Mouse (Mus musculus) neutrophil, adult 59 days (primary cell): Measurements from ENCODE around the gene Thsd1. TPM values are rescaled to one million over a fixed set of nuclear protein-coding genes. Genes with fewer than 3 reads are reported as not detected.

ENCODE experiments used
- total RNA-seq, 2 experiments: library from RNA; stranded (reverse); gene quantifications; 1 replicate in 1 of 2; 2 replicates in 1 of 2; pipeline ENCODE4 v1.2.4; 2023

The Thsd1 gene
- under 1 TPM; 0.24 to 0.66 TPM for total RNA-seq

DNA sequence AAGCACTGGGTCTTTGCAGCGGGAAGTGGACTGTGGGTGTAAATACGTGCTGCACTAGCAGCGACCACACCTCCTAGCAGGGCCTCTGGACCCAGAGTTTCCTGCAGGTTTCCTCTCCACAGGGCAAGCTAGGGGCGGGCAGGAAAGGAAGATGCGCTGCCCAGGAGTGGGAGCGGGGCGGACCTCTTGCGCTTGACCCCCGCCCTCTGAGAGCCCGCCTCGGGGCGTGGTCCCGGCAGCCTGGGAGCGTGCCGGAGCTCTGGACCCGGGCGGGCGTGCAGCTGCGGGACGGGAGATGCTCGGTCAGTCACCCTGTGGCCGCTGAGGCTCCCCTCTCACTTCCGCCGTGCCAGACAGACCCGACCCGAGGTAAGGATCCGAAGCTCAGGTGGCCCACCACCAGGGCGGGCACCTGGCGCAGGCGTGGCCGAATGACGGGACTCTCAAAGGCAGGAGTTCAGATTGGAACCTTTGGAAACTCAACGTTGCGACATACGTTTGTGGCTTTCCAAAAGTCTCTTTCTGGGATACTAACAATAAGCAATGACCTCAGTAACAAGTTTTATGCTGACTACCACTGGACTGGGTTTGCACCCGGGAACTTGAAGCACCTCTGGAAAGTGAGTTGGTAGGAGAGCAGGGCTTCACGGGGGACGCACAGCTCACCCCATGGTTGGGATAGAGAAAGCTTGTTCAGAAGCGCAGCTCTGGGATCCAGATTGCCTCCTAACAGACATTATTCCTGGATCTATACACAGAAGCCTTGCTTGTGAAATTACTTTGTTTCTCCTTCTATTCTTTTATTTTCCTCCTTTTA is at the start of gene Thsd1:
Gene Thsd1, plus strand, starts transcription at position 253 of the 817 bp plus-strand sequence.

DNA sequence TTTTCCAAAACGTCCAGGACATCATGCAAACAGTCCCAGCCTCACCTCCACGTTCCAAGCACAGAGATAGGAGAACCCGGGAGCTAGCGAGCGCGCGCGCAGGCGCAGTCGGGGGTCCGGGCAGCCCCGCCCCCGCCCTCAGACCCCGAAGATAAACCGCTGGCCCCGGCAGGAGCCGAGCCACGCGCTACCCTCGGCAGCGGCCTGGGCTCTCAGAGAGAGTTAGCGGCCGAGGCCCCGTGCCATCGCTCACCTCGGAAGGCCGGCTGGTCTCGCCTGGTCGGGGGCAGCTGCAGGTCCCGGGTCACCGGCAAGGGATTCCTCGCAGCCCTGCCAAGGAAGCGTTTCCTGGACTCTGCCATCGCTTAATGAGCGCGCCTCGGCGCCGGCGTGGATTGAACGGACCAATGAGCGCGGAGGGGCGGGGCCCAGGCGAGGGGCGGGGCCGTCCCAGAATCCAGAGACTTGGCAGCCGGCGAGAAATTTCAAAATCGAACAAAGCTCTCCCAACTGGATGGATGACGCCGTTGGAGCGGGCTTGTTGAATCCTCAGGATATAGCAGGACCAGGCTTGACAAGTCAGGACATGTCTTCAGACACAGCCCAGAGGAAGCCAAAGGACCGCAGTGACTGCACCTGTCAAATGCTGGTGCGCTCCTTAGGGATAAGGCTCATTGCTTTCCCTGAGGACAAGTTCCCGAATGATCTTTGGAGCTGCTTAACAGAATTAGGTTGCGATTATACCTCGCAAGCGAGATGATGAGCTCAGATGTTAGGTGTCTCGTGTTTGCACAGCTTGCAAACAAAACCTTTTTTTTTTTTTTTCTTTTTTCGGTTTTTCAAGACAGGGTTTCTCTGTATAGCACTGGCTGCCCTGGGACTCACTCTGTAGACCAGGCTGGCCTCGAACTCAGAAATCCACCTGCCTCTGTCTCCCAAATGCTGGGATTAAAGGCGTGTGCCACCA is 41.4 kb upstream of the Thsd1 start, which contains the start of gene Ckap2:
Gene Ckap2, minus strand, starts transcription at position 389 of the 967 bp plus-strand sequence.

DNA sequence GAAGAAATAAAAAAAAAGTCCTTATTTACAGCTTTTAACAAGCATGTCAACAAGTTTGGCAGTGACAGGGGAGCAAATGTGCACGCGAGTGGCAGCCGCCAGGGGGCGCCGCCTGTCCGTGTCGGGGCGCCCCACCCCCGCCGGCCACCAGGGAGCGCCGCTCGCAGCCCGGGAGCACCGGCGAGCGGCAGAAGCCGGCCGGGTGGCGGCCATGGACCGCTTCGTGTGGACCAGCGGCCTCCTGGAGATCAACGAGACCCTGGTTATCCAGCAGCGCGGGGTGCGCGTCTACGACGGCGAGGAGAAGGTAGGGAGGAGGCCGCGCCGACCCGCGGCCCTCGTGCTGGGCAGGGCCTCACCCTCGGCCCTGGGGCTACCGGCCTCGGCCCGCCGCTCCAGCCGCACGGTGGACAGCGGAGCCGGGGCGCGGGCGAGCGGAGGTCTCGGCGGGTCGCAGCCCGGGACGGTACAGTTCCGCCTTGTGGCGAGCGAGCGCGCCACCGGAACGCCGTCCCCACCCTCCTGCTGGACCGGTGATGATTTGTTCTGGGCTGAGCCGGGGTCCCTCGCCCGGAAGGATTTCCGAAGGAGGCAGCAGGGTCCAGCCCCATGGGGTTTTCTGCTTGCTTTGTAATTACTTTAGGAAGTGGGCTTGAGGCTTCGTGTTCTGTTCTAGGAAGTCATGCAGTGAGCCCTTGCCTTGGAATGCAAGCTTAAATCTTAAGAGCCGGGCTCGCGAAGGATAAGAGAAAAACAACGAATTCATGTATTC is 34.3 kb upstream of the Thsd1 start, which contains the start of gene Vps36:
Gene Vps36, plus strand, starts transcription at position 150 of the 772 bp plus-strand sequence.

DNA sequence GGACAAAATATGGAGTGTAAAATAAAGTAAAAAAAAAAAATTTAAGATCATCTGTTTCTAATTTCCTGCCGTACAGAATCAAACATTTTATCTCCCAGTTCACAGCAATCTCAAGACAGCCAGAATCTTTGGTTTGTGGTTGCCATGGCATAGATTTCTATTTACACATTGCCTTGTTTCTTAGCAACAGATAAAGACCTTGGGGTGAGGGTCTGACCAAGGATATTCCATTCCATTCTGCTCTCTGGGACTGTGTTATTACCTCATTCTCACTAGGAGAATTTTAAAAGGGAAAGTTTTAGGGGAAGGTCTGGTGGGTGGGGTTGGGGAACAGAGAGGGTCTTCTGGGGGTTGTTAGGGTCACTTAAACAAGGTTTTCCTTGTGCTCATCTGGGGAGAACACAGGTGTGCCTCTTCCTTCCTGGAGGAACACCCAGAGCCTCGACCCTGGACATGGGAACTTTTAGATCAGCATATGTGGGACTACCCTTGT is 55.9 kb downstream of the Thsd1 start, which contains the start of gene Tpte:
Gene Tpte, plus strand, starts transcription at position 443 of the 493 bp plus-strand sequence.

Other genes with a start within 250 kb of the Thsd1 start
- 1 to 10 TPM; 1.1 to 3.2 TPM for gene Atp7b, start 167.0 kb upstream of the Thsd1 start, total RNA-seq
- 1 to 10 TPM; 6.8 to 7.3 TPM for gene Alg11, start 166.6 kb upstream of the Thsd1 start, total RNA-seq
- not detected for gene Nek5, start 102.3 kb upstream of the Thsd1 start, total RNA-seq
- gene Nek3, start 60.9 kb upstream of the Thsd1 start, total RNA-seq = 1 to 10 TPM; 1.0 to 1.3 TPM
- 10 to 100 TPM; 16.8 to 18.5 TPM for gene Ckap2, start 41.5 kb upstream of the Thsd1 start, total RNA-seq
- 10 to 100 TPM; 24.2 to 25.9 TPM for gene Vps36, start 34.5 kb upstream of the Thsd1 start, total RNA-seq
- gene Tpte, start 56.1 kb downstream of the Thsd1 start, total RNA-seq = not detected
- 1 to 10 TPM; 2.0 to 3.0 TPM for gene Slc25a15, start 171.3 kb downstream of the Thsd1 start, total RNA-seq
- gene Mrps31, start 184.0 kb downstream of the Thsd1 start, total RNA-seq = 1 to 10 TPM; 7.9 to 8.5 TPM